Mouse (Mus musculus) heart, adult 8-10 months (tissue): ENCODE data around the gene Gm13305. TPM values are rescaled to one million over a fixed set of nuclear protein-coding genes. Genes with fewer than 3 reads are reported as not detected.
"Not testable (repeated sequence)": the region's sequence is repeated elsewhere in the genome, so short reads cannot be mapped to it uniquely, and the experiment has no call there.

ENCODE experiments used
- DNase-seq: peaks from one replicate; pipeline ENCODE4 v3.0.0; 2022; ENCODE audit warnings: low spot score
- total RNA-seq, 4 experiments: library from RNA; stranded (reverse); gene quantifications; 2 replicates each; pipeline ENCODE4 v1.2.4; 2022

The Gm13305 gene
- not detected for total RNA-seq

DNA sequence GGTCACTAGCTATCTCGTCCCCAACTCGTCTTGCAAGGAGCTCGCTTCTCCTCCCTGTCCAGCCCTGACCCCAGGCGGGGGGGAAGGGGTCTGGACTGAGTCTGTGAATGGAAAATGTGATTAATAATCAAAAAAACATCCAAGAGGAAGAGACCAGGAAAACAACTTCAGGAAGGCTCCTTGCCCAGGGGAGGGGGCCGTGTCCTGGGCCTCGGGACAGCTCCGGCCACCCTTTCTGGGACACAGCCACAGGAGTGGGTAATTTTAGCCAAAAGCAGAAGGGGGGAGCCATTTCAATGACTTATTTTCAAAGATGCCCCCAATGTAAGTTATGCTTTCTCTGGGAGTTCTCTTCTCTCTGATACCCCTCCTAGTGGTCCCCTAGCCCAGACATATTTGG is at the start of gene Gm13305:
TSS of gene Gm13305 (minus strand) at position 101 of the 400 bp plus-strand sequence.
- not testable (repeated sequence) for DNase-seq

DNA sequence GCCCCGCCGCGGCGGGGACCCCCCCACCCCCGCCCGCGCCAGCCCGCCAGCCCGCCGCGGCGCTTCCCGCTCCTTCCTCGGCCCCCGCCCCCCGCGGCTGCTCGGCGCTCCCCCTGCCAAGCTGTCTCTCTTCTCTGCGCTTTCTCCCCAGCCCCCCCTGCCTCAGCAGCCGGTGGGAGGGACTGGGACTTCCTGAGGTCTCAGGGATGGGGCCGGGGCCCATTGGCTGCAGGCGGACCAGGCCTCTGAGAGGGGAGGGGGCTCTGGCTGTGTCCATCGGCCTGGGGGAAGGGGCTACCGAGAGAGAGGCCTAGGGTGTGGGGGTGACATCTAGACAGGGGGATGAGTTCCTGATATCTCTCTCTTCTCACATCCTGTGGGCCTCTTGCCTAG is 16.6 kb upstream of the Gm13305 start:
- not testable (repeated sequence) for DNase-seq

DNA sequence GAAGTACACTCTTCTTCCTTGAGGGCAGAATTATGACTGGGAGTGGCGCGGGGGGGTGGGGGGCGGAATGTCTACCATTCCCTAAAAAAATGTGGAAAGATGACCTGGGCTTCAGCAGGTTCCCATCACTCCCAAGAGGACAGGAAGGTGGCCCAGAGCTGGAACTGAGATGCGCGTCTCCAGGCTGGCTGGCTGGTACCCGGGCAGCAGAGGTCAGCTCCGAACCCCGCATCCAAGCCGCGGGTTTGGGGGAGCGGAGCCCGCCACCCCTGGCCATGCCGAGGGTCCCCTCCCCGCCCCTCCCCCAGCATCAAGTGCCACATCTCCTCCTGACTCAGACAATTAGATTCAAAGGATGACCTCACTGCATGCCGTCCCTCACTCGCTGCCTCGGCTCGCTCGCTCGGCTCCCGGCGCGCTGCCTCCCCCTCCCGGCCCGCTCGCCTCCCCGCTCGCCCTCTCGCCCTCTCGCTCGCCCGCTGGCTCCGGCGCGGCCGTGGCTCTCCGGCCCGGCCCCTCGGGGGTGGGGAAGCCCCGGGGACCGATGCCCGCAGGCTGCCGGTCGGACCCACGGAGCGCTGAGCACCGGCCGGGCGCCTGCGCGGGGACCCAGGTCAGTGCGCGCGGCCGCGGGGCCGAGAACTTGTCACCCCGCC is 16.0 kb upstream of the Gm13305 start:
- not testable (repeated sequence) for DNase-seq

DNA sequence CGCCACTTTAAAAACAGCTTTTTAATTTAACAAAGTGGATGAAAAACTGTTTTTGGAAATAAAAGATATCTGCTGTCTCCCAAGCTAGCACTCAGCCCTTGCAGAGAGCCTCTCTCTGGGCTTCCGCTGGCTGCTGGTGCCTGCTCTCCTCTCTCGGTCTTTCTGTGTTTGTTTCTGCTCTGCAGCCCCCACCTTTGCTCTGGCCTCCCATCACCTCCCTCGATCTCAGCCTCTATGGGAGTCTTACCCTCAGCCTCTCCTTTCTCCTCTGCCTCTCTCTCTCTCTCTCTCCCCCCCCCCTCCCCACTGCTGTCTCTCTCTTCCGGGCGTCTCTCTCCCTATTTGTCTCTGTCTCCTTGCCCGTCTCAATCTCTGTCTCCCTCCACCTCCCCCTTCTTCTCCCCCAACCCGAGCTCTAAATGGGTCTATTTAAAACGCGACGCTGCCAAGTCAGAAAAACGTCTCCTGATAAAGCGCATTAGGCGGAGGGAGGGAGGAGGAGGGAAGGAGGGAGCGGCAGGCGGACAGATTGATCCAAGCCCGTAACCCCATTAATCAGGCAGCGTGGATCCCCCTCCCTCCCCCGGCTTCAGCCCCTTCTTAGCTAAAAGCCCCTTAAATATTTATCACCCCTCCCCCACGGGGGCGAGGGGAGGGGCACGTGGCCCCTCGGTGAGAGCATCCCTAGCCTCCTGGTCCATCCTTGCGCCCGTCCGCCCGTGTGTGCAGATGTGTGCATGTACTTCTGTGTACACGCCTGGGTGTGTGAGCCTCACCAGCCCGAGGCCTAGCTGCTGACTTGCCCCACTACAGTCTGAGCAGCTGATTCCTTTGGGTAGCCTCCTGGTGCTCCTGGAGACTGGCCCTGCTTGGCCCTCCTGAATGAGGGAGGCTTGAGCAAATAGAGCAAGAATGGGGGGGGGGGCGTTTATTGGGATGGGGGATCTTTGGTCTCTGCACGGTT is 15.1 kb upstream of the Gm13305 start:
- DNase-seq: not testable (repeated sequence)

DNA sequence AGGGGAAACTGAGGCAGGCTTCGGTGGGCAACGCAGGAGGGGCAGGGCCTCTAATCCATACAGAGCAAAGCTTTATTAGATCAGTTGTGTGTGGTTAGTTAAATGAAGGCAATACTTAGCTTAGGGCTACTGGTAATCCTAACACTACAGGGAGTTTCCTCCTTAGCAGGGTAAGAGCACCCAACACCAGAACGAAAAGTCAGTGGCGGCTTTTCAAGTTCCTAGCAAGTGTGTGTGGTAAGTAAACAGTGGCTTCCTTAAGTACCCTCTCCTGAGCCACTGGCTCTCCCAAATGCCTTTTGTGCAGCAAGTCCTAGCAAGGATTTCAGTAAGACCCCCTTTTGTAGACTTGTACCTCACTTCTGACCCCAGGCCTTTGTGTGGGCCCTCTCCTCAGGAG is 9.8 kb upstream of the Gm13305 start:
- DNase-seq: not testable (repeated sequence)

DNA sequence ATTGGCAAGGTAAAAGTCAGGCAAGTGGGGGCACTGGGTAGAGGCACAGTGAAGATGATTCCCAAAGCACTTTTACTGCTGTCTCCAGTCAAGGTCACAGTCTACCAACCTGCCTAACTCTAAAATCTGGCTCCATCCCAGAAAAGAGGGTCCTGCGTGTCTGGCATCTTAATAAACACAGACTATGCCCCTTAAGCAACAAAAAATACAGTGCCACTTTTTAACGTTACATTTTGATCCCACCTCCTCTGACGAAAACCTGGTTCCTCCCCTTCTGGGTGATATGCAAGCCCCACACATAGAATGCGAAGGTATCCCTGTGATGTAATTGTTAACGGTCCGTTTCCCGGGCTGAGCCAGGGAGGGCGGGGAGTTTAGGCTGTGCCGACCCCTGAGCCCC is 15.3 kb downstream of the Gm13305 start, which contains the start of gene Gm13306:
TSS of gene Gm13306 (plus strand) at position 301 of the 400 bp plus-strand sequence.
- DNase-seq: not testable (repeated sequence)

DNA sequence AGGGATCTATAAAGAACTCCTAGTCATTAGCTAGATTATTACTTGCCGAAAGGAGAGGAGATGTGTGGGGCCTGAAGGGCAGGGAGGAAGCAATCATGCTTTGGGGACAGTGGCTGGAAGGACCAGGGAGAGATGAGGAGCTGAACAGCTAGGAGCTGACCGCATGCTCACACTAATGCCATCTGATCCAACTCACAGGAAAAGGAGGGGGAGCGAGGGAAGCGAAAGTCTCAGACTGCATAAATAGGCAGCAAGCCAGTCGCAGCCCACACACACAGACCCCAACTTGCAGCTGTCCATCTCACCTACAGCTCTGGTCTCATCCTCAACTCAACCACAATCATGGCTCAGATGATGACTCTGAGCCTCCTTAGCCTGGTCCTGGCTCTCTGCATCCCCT is 53.9 kb downstream of the Gm13305 start, which contains the start of gene Gm13304:
TSS of gene Gm13304 (plus strand) at position 301 of the 400 bp plus-strand sequence.
- DNase-seq: not testable (repeated sequence)

Other genes with a start within 250 kb of the Gm13305 start
- gene Gm20878, start 227.0 kb downstream of the Gm13305 start, total RNA-seq: under 1 TPM in 3 of 4 experiments, not detected in 1; 0.63 to 0.86 (median 0.73) TPM
- not detected for gene Fam205a4, start 202.5 kb downstream of the Gm13305 start, total RNA-seq
- gene Gm21093, start 133.9 kb downstream of the Gm13305 start, total RNA-seq: under 1 TPM in 1 of 4 experiments, not detected in 3; 0.22 TPM
- not detected for gene Gm3893, start 77.4 kb downstream of the Gm13305 start, total RNA-seq
- 10 to 100 TPM; 28.4 to 45.6 (median 39.5) TPM for gene Gm13304, start 53.8 kb downstream of the Gm13305 start, total RNA-seq
- gene Gm13306, start 15.2 kb downstream of the Gm13305 start, total RNA-seq: not detected
- under 1 TPM in 2 of 4 experiments, not detected in 2; 0.25 to 0.28 TPM for gene Gm10600, start 72.0 kb upstream of the Gm13305 start, total RNA-seq
- not detected for gene Ccl21b, start 87.2 kb upstream of the Gm13305 start, total RNA-seq
- not detected for gene Gm21953, start 125.7 kb upstream of the Gm13305 start, total RNA-seq
- under 1 TPM in 1 of 4 experiments, not detected in 3; 0.11 TPM for gene Fam205a3, start 149.7 kb upstream of the Gm13305 start, total RNA-seq